Mouse (Mus musculus) lung, adult 2 months (tissue): ENCODE measurements around the gene Eya4.

Experiments used
- CTCF ChIP-seq: fragments of 200-500 bp; IDR thresholded peaks from 2 replicates; pipeline ENCODE4 v1.5.1; 2011; ENCODE audit warnings: mild to moderate bottlenecking, low read length, control low read depth; ENCODE audit not compliant: insufficient read depth
- POLR2A ChIP-seq: fragments of 200-500 bp; IDR thresholded peaks from 2 replicates; pipeline ENCODE4 v1.6.1; 2011; ENCODE audit warnings: low read depth, mild to moderate bottlenecking, control low read depth, low read length, borderline replicate concordance; ENCODE audit errors: extremely low read depth

- TF ChIP-seq POLR2A (no peak), CTCF (no peak)
Observed at GRCm38 (mm10) chr10:23159844-23160243, 190.7 kb downstream of the Eya4 start.
